Mouse (Mus musculus) CH12.LX (cell line): ENCODE measurements at regions not wholly inside any gene's neighbourhood (a gene's known extent, or its start where the extent isn't known, plus 50 kb on each side); places are given as distances from the start of the nearest gene placed in this dataset.

ENCODE experiments used
- CHD2 ChIP-seq: IDR thresholded peaks from 2 replicates; pipeline ENCODE4 v1.6.1; 2011; ENCODE audit warnings: low read length, improper control_type of control experiment
- CTCF ChIP-seq, 2 experiments: IDR thresholded peaks in 1 of 2; conservative IDR thresholded peaks in 1 of 2; 2 replicates each; pipeline ENCODE4 v1.5.1; 2011 to 2012; ENCODE audit warnings: low read depth in 2 of 2, low read length in 2 of 2, improper control_type of control experiment in 1 of 2, inconsistent platforms in 1 of 2, mild to moderate bottlenecking in 1 of 2, moderate library complexity in 1 of 2
- EP300 ChIP-seq: IDR thresholded peaks from 2 replicates; pipeline ENCODE4 v1.6.1; 2011; ENCODE audit warnings: low read length, improper control_type of control experiment
- HCFC1 ChIP-seq: IDR thresholded peaks from 2 replicates; pipeline ENCODE4 v1.6.1; 2012; ENCODE audit warnings: low read depth, mild to moderate bottlenecking, inconsistent platforms, low read length, improper control_type of control experiment
- MAX ChIP-seq: IDR thresholded peaks from 2 replicates; pipeline ENCODE4 v1.6.1; 2011; ENCODE audit warnings: low read length, improper control_type of control experiment
- MXI1 ChIP-seq: IDR thresholded peaks from 2 replicates; pipeline ENCODE4 v1.6.1; 2011; ENCODE audit warnings: mild to moderate bottlenecking, low read depth, low read length, improper control_type of control experiment
- POLR2A ChIP-seq: IDR thresholded peaks from 2 replicates; pipeline ENCODE4 v1.6.1; 2011; ENCODE audit warnings: low read depth, mild to moderate bottlenecking, improper control_type of control experiment, low read length
- RAD21 ChIP-seq: IDR thresholded peaks from 2 replicates; pipeline ENCODE4 v1.6.1; 2011; ENCODE audit warnings: low read depth, mild to moderate bottlenecking, low read length, improper control_type of control experiment, moderate library complexity
- RCOR1 ChIP-seq: conservative IDR thresholded peaks from 2 replicates; pipeline ENCODE4 v1.6.1; 2012; ENCODE audit warnings: low read depth, mild to moderate bottlenecking, inconsistent platforms, low read length, improper control_type of control experiment
- ZC3H11A ChIP-seq: IDR thresholded peaks from 2 replicates; pipeline ENCODE4 v1.6.1; 2012; ENCODE audit warnings: low read depth, mild to moderate bottlenecking, inconsistent platforms, low read length, improper control_type of control experiment
- ZMIZ1 ChIP-seq: IDR thresholded peaks from 2 replicates; pipeline ENCODE4 v1.6.1; 2012; ENCODE audit warnings: low read depth, mild to moderate bottlenecking, inconsistent platforms, low read length, improper control_type of control experiment

DNA sequence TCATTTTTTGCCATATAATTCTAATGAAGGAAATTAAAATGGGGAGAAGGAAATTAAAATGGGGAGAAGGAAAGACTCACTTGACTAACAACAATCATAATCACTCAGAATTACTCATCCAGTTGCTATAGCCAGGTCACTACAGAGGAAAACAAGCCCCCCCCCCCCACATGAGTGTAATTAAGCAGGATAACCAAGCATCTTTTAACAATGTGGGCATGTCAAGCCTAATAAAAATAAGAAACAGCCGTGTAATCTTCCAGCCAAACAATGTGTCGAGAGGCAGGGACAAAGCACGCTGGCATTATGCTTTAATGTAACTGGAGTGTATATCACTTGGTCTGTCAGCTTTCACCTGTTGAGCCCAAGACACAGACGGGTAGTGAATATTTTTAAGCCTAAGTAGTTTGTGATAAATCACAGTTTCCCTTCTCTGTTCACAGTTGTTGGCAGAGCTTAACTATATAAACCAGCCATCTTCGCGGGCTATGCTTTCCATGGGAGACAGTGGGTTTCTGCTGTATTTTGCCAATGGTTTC, 66.0 kb downstream of the Uqcrfs1 start:
- TF ChIP-seq MXI1 (no peak), CHD2 (no peak), ZC3H11A (no peak), EP300 (no peak), CTCF (conservative IDR thresholded peaks at IDR 0.05 in 1 of 2, IDR thresholded peaks at IDR 0.05 in 1 of 2; ENCODE audit: low read depth in 2 of 2, low read length in 2 of 2) (no peak), POLR2A (no peak), RCOR1 (no peak), HCFC1 (no peak), ZMIZ1 (no peak), RAD21 (no peak), MAX (no peak)
